Mouse (Mus musculus): ENCODE measurements at regions not wholly inside any gene's neighbourhood (a gene's known extent, or its start where the extent isn't known, plus 50 kb on each side); places are given as distances from the start of the nearest gene placed in this dataset.

GRCm38 (mm10) chr9:47054595-47054994 is 56.1 kb downstream of the Gm4791 start:
- no peak overlapping the region for H3K27ac ChIP-seq
- WGBS = 69% methylated on average over 10 of the region's 10 CpGs
- H3K79me2 ChIP-seq (replicated peaks; ENCODE audit: control insufficient read depth, insufficient read depth, low read length) = no peaks in the 10 kb centered on the region
- H3K36me3 ChIP-seq (ENCODE audit: control insufficient read depth, insufficient read depth, low read length) = no peaks in the 10 kb centered on the region
- TF ChIP-seq CTCF (IDR thresholded peaks at IDR 0.05) (no peak), EP300 (IDR thresholded peaks at IDR 0.05; ENCODE audit: insufficient read depth, low read depth, low read length) (no peak), POLR2A (IDR thresholded peaks at IDR 0.05; ENCODE audit: insufficient read depth, low read depth, low read length) (no peak)
- DNase-seq = no peak
- H3K9ac ChIP-seq (ENCODE audit: low read depth, low read length) = no peak overlapping the region
- no peak overlapping the region for H3K4me3 ChIP-seq
- no peaks in the 10 kb centered on the region for H3K27me3 ChIP-seq (ENCODE audit: control insufficient read depth, insufficient read depth, low read length)
- H3K4me1 ChIP-seq (ENCODE audit: control insufficient read depth, insufficient read depth, low read length) = no peaks in the 10 kb centered on the region
- intact Hi-C loops (cut with DNase I) = no loop called here

GRCm38 (mm10) chr9:47055558-47055957 is 57.0 kb downstream of the Gm4791 start:
- Histone ChIP-seq H3K79me2 (replicated peaks; ENCODE audit: control insufficient read depth, insufficient read depth, low read length) (no peaks in the 10 kb centered on the region), H3K27me3 (ENCODE audit: control insufficient read depth, insufficient read depth, low read length) (no peaks in the 10 kb centered on the region), H3K4me3 (no peak overlapping the region), H3K27ac (no peak overlapping the region), H3K9ac (ENCODE audit: low read depth, low read length) (no peak overlapping the region), H3K4me1 (ENCODE audit: control insufficient read depth, insufficient read depth, low read length) (no peaks in the 10 kb centered on the region), H3K36me3 (ENCODE audit: control insufficient read depth, insufficient read depth, low read length) (no peaks in the 10 kb centered on the region)
- intact Hi-C loops (cut with DNase I) = no loop called here
- WGBS = 83% methylated on average over 6 of the region's 6 CpGs
- DNase-seq = no peak
- TF ChIP-seq POLR2A (IDR thresholded peaks at IDR 0.05; ENCODE audit: insufficient read depth, low read depth, low read length) (no peak), EP300 (IDR thresholded peaks at IDR 0.05; ENCODE audit: insufficient read depth, low read depth, low read length) (no peak), CTCF (IDR thresholded peaks at IDR 0.05) (no peak)

GRCm38 (mm10) chr9:47059339-47060005 is 60.9 kb downstream of the Gm4791 start:
- Histone ChIP-seq H3K9ac (ENCODE audit: low read depth, low read length) (no peak overlapping the region), H3K79me2 (replicated peaks; ENCODE audit: control insufficient read depth, insufficient read depth, low read length) (no peaks in the 10 kb centered on the region), H3K27ac (no peak overlapping the region), H3K27me3 (ENCODE audit: control insufficient read depth, insufficient read depth, low read length) (no peaks in the 10 kb centered on the region), H3K36me3 (ENCODE audit: control insufficient read depth, insufficient read depth, low read length) (no peaks in the 10 kb centered on the region), H3K4me3 (no peak overlapping the region), H3K4me1 (ENCODE audit: control insufficient read depth, insufficient read depth, low read length) (no peaks in the 10 kb centered on the region)
- TF ChIP-seq CTCF (IDR thresholded peaks at IDR 0.05) = no peak
- no peak for TF ChIP-seq POLR2A (IDR thresholded peaks at IDR 0.05; ENCODE audit: insufficient read depth, low read depth, low read length)
- no peak for TF ChIP-seq EP300 (IDR thresholded peaks at IDR 0.05; ENCODE audit: insufficient read depth, low read depth, low read length)
- DNase-seq = no peak
- intact Hi-C loops (cut with DNase I) = no loop called here
- WGBS = 68% methylated on average over 7 of the region's 7 CpGs

- Histone ChIP-seq H3K27me3 (ENCODE audit: control insufficient read depth, insufficient read depth, low read length) (no peaks in the 10 kb centered on the region), H3K4me3 (no peak overlapping the region), H3K27ac (no peak overlapping the region), H3K36me3 (ENCODE audit: control insufficient read depth, insufficient read depth, low read length) (no peaks in the 10 kb centered on the region), H3K4me1 (ENCODE audit: control insufficient read depth, insufficient read depth, low read length) (no peaks in the 10 kb centered on the region), H3K9ac (ENCODE audit: low read depth, low read length) (no peak overlapping the region), H3K79me2 (replicated peaks; ENCODE audit: control insufficient read depth, insufficient read depth, low read length) (no peaks in the 10 kb centered on the region)
- no peak for DNase-seq
- intact Hi-C loops (cut with DNase I) = no loop called here
- no peak for TF ChIP-seq EP300 (IDR thresholded peaks at IDR 0.05; ENCODE audit: insufficient read depth, low read depth, low read length)
- TF ChIP-seq POLR2A (IDR thresholded peaks at IDR 0.05; ENCODE audit: insufficient read depth, low read depth, low read length) = no peak
- no peak for TF ChIP-seq CTCF (IDR thresholded peaks at IDR 0.05)
- 69% methylated on average over 2 of the region's 2 CpGs for WGBS
These were observed 62.2 kb downstream of the Gm4791 start for GRCm38 (mm10) chr9:47060757-47061156.

GRCm38 (mm10) chr9:47062516-47062915 is 64.0 kb downstream of the Gm4791 start:
- Histone ChIP-seq H3K27ac (no peak overlapping the region), H3K36me3 (ENCODE audit: control insufficient read depth, insufficient read depth, low read length) (no peaks in the 10 kb centered on the region), H3K9ac (ENCODE audit: low read depth, low read length) (no peak overlapping the region), H3K4me1 (ENCODE audit: control insufficient read depth, insufficient read depth, low read length) (no peaks in the 10 kb centered on the region), H3K4me3 (no peak overlapping the region), H3K27me3 (ENCODE audit: control insufficient read depth, insufficient read depth, low read length) (no peaks in the 10 kb centered on the region), H3K79me2 (replicated peaks; ENCODE audit: control insufficient read depth, insufficient read depth, low read length) (no peaks in the 10 kb centered on the region)
- intact Hi-C loops (cut with DNase I) = no loop called here
- TF ChIP-seq EP300 (IDR thresholded peaks at IDR 0.05; ENCODE audit: insufficient read depth, low read depth, low read length) = no peak
- TF ChIP-seq POLR2A (IDR thresholded peaks at IDR 0.05; ENCODE audit: insufficient read depth, low read depth, low read length) = no peak
- TF ChIP-seq CTCF (IDR thresholded peaks at IDR 0.05) = no peak
- WGBS = 61% methylated on average over 7 of the region's 7 CpGs
- no peak for DNase-seq

GRCm38 (mm10) chr9:47063751-47064150 is 65.2 kb downstream of the Gm4791 start:
- TF ChIP-seq EP300 (IDR thresholded peaks at IDR 0.05; ENCODE audit: insufficient read depth, low read depth, low read length) = no peak
- TF ChIP-seq CTCF (IDR thresholded peaks at IDR 0.05) = no peak
- no peak for TF ChIP-seq POLR2A (IDR thresholded peaks at IDR 0.05; ENCODE audit: insufficient read depth, low read depth, low read length)
- Histone ChIP-seq H3K4me3 (no peak overlapping the region), H3K27me3 (ENCODE audit: control insufficient read depth, insufficient read depth, low read length) (no peaks in the 10 kb centered on the region), H3K9ac (ENCODE audit: low read depth, low read length) (no peak overlapping the region), H3K4me1 (ENCODE audit: control insufficient read depth, insufficient read depth, low read length) (no peaks in the 10 kb centered on the region), H3K79me2 (replicated peaks; ENCODE audit: control insufficient read depth, insufficient read depth, low read length) (no peaks in the 10 kb centered on the region), H3K27ac (no peak overlapping the region), H3K36me3 (ENCODE audit: control insufficient read depth, insufficient read depth, low read length) (no peaks in the 10 kb centered on the region)
- no peak for DNase-seq
- intact Hi-C loops (cut with DNase I) = no loop called here
- 72% methylated on average over 5 of the region's 5 CpGs for WGBS

Data from heart, adult 2 months (tissue).